Mouse (Mus musculus): ENCODE results near the gene Gm13090. TPM values are rescaled to one million over a fixed set of nuclear protein-coding genes. Genes with fewer than 3 reads are reported as not detected.

Gene Gm13090
- total and polyA plus RNA-seq, 3 experiments = not detected

DNA sequence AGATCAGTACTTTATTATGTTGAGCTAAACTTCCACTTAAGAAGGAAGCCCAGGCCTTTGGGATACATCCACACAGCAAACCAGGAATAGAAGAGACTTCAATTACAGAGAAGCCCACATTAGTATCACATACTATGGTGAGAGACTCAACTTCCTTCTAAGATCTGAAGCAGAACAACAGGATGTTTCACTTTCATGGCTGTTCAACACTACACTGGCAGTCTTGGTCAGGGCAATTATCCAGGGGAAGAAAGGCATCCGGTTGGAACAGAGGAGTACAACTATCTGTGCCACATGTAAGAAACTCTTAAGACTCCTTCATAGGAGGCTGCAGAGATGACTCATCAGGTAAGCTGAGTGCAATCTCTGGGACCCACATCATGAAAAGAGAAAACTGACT is 38.2 kb upstream of the Gm13090 start:
- H3K4me1 ChIP-seq (ENCODE audit: insufficient read depth, low read depth, low read length) = peaks cover 4% of the 10 kb centered on the region; the same call in 1 of the 2 replicates
- no peak overlapping the region for H3K4me3 ChIP-seq (ENCODE audit: low read depth, low read length)
- H3K36me3 ChIP-seq (replicated peaks) = peaks cover 83% of the 10 kb centered on the region
- H3K9me3 ChIP-seq (replicated peaks) = no peaks in the 10 kb centered on the region
- H3K27me3 ChIP-seq (ENCODE audit: insufficient read depth, low read length) = no peaks in the 10 kb centered on the region
- TF ChIP-seq TAL1 (conservative IDR thresholded peaks at IDR 0.05; ENCODE audit: low read depth, low read length) (no peak), GATA1 (IDR thresholded peaks at IDR 0.05; ENCODE audit: borderline replicate concordance, low read length) (no peak), CTCF (IDR thresholded peaks at IDR 0.05; ENCODE audit: low read depth, low read length) (no peak), POLR2AphosphoS5 (IDR thresholded peaks at IDR 0.05; ENCODE audit: insufficient replicate concordance, low read depth, low read length) (no peak), GATA2 (IDR thresholded peaks at IDR 0.05; ENCODE audit: borderline replicate concordance, low read depth, low read length) (no peak)
- DNase-seq (ENCODE audit: low spot score) = no peak
- ATAC-seq (ENCODE audit: extremely low read depth, insufficient number of reproducible peaks, low FRiP score, poor library complexity, severe bottlenecking) = no peak

DNA sequence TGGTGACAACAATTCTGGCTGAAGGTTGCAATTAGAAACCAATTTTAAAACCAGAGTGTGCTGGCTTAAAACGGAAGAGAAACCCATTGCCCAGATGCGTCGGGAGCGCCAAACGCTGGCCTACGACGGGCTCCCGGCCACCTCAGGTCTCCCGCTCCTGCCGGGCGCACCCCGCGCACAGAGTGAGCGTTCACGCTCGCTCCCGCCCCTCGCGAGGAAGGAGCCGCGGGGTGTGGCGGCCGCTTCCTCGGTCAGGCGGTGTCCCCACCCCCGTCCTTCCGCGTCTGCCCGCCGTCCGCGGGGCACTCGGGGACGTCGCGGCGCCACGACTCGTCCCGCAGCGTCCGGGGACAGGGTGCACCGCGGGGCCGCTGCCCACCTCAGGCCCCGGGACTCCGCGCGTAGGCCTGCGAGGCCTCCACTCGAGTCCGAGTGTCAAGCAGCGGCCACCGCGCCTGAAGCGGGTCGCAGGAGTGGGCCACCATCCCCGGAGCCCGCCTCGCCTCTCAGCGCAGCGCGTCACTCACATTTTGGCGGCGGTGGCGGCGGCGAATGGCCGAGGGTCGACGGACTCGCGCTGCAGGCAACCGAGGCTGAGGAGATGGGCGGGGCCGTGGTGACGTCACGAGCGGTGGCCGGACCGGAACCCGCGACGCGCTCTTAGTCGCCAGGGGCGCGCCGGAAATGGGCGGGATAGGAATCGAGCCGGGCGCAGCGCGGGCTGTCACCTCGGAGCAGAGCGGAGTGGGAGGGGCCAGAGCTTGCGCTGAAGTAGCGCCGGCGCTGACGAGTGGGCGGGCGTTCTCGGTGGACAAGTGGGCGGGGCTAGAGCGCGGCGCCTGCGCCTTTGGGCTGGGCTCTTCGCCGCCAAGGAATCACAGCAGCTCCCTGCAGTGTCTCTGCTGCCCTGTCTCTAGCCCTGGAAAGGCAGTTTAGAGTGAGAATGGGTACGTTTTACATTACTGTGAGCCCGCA is 31.7 kb upstream of the Gm13090 start, which contains the start of gene Vamp3:
TSS of gene Vamp3 (minus strand) at position 617 of the 975 bp plus-strand sequence.
- ATAC-seq (ENCODE audit: extremely low read depth, insufficient number of reproducible peaks, low FRiP score, poor library complexity, severe bottlenecking) (peak; percentile 97), DNase-seq (ENCODE audit: low spot score) (peak; percentile 91)
- peaks cover 2% of the 10 kb centered on the region; the same call in 1 of the 2 replicates for H3K27me3 ChIP-seq (ENCODE audit: insufficient read depth, low read length)
- H3K4me1 ChIP-seq (ENCODE audit: insufficient read depth, low read depth, low read length) = peaks cover 13% of the 10 kb centered on the region
- peaks cover 22% of the 10 kb centered on the region for H3K9me3 ChIP-seq (replicated peaks)
- TF ChIP-seq POLR2AphosphoS5 (IDR thresholded peaks at IDR 0.05; ENCODE audit: insufficient replicate concordance, low read depth, low read length) (no peak), GATA2 (IDR thresholded peaks at IDR 0.05; ENCODE audit: borderline replicate concordance, low read depth, low read length) (no peak), CTCF (IDR thresholded peaks at IDR 0.05; ENCODE audit: low read depth, low read length) (no peak), TAL1 (conservative IDR thresholded peaks at IDR 0.05; ENCODE audit: low read depth, low read length) (no peak), GATA1 (IDR thresholded peaks at IDR 0.05; ENCODE audit: borderline replicate concordance, low read length) (no peak)
- H3K36me3 ChIP-seq (replicated peaks) = peaks cover 29% of the 10 kb centered on the region
- peak within 1 kb of the TSS; percentile 98 for H3K4me3 ChIP-seq (ENCODE audit: low read depth, low read length)

DNA sequence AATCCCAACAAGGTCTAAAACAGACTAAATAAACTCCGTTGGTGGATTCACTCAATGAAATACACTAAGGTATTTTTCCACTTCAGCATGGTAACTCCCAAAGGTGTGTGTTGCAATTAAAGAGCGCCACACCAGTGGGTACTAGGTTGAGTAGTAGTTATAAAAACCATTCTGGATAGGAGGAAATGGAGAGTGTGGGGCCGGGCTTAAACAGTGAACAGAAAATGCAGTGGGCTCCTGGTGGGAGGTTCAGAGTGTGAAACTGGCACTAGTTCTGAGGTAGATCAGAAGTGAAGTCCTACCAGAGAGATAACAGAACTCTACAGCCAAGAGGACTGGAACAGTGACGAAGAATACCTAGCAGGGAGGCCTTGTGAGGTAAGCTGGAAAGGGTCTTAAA is 30.7 kb upstream of the Gm13090 start:
- peaks cover 21% of the 10 kb centered on the region for H3K36me3 ChIP-seq (replicated peaks)
- ATAC-seq (ENCODE audit: extremely low read depth, insufficient number of reproducible peaks, low FRiP score, poor library complexity, severe bottlenecking) (no peak), DNase-seq (ENCODE audit: low spot score) (no peak)
- TF ChIP-seq GATA1 (IDR thresholded peaks at IDR 0.05; ENCODE audit: borderline replicate concordance, low read length) (no peak), POLR2AphosphoS5 (IDR thresholded peaks at IDR 0.05; ENCODE audit: insufficient replicate concordance, low read depth, low read length) (no peak), TAL1 (conservative IDR thresholded peaks at IDR 0.05; ENCODE audit: low read depth, low read length) (no peak), GATA2 (IDR thresholded peaks at IDR 0.05; ENCODE audit: borderline replicate concordance, low read depth, low read length) (no peak), CTCF (IDR thresholded peaks at IDR 0.05; ENCODE audit: low read depth, low read length) (no peak)
- H3K4me3 ChIP-seq (ENCODE audit: low read depth, low read length) = no peak overlapping the region
- H3K9me3 ChIP-seq (replicated peaks) = peaks cover 22% of the 10 kb centered on the region
- peaks cover 2% of the 10 kb centered on the region; the same call in 1 of the 2 replicates for H3K27me3 ChIP-seq (ENCODE audit: insufficient read depth, low read length)
- peaks cover 13% of the 10 kb centered on the region for H3K4me1 ChIP-seq (ENCODE audit: insufficient read depth, low read depth, low read length)

DNA sequence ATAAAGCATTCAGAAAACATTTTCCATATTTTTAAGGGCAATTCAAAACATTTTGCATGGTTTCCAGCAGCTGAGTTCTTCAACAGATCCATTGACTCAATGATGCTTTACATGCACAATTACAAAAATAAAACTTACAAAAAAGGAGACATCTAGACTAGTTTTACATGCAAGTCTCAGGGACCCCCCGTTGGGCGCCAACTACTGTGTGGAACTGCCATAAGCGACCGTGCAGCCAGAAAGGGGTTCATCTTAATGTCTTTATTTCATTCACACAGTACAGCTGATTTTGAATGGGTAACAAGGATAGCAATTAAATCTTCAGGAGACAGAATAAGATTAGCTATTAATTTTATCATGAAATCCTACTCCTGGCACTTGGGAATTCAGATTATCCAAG is 29.8 kb upstream of the Gm13090 start:
- Histone ChIP-seq H3K4me3 (ENCODE audit: low read depth, low read length) (no peak overlapping the region), H3K36me3 (replicated peaks) (peaks cover 15% of the 10 kb centered on the region), H3K9me3 (replicated peaks) (peaks cover 22% of the 10 kb centered on the region), H3K4me1 (ENCODE audit: insufficient read depth, low read depth, low read length) (peaks cover 12% of the 10 kb centered on the region), H3K27me3 (ENCODE audit: insufficient read depth, low read length) (peaks cover 2% of the 10 kb centered on the region; the same call in 1 of the 2 replicates)
- no peak for ATAC-seq (ENCODE audit: extremely low read depth, insufficient number of reproducible peaks, low FRiP score, poor library complexity, severe bottlenecking)
- no peak for DNase-seq (ENCODE audit: low spot score)
- TF ChIP-seq TAL1 (conservative IDR thresholded peaks at IDR 0.05; ENCODE audit: low read depth, low read length) (no peak), CTCF (IDR thresholded peaks at IDR 0.05; ENCODE audit: low read depth, low read length) (no peak), GATA2 (IDR thresholded peaks at IDR 0.05; ENCODE audit: borderline replicate concordance, low read depth, low read length) (no peak), POLR2AphosphoS5 (IDR thresholded peaks at IDR 0.05; ENCODE audit: insufficient replicate concordance, low read depth, low read length) (no peak), GATA1 (IDR thresholded peaks at IDR 0.05; ENCODE audit: borderline replicate concordance, low read length) (no peak)

DNA sequence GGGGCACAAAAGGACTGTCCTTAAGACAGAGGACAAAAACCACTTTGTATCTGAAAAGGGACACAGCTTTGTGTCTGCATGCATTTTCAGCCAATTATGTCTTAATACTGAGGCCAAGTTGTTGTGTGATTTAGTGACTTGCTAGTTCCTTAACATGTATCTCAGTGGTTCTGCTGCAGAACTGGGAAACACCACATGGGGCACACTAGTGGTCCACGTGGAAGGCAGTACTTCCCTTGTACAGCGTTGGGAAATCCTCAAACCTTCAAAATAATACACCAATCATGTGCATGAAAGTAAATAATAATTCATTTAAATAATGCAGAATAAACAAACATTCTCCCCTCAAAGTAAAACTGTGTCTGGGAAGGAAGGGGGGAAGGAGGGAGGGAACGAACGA is 20.6 kb upstream of the Gm13090 start:
- TF ChIP-seq GATA1 (IDR thresholded peaks at IDR 0.05; ENCODE audit: borderline replicate concordance, low read length) (no peak), CTCF (IDR thresholded peaks at IDR 0.05; ENCODE audit: low read depth, low read length) (no peak), POLR2AphosphoS5 (IDR thresholded peaks at IDR 0.05; ENCODE audit: insufficient replicate concordance, low read depth, low read length) (no peak), GATA2 (IDR thresholded peaks at IDR 0.05; ENCODE audit: borderline replicate concordance, low read depth, low read length) (no peak), TAL1 (conservative IDR thresholded peaks at IDR 0.05; ENCODE audit: low read depth, low read length) (no peak)
- Histone ChIP-seq H3K9me3 (replicated peaks) (no peaks in the 10 kb centered on the region), H3K4me1 (ENCODE audit: insufficient read depth, low read depth, low read length) (no peaks in the 10 kb centered on the region), H3K36me3 (replicated peaks) (no peaks in the 10 kb centered on the region), H3K27me3 (ENCODE audit: insufficient read depth, low read length) (no peaks in the 10 kb centered on the region), H3K4me3 (ENCODE audit: low read depth, low read length) (no peak overlapping the region)
- ATAC-seq (ENCODE audit: extremely low read depth, insufficient number of reproducible peaks, low FRiP score, poor library complexity, severe bottlenecking) (no peak), DNase-seq (ENCODE audit: low spot score) (no peak)

DNA sequence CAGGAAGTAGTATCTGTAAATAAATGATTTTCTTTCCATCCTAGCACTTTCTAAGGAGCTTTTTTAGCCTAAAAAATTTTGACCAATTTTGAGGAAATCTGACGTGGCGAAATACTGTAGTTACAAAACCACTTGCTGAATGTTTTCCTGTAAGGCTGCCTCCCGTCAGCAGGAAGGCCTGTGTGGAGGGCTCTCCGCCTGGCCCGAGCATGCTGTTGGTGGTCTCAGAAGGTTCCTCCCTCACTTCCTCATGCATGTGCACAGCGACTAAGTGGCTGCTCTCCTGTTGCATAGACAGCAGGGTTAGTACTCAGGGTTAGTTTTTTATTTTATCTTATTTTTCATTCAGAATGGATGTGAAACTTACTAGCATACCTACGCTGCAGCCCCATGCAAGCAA is 18.4 kb upstream of the Gm13090 start:
- TF ChIP-seq CTCF (IDR thresholded peaks at IDR 0.05; ENCODE audit: low read depth, low read length) = no peak
- no peak for TF ChIP-seq TAL1 (conservative IDR thresholded peaks at IDR 0.05; ENCODE audit: low read depth, low read length)
- ATAC-seq (ENCODE audit: extremely low read depth, insufficient number of reproducible peaks, low FRiP score, poor library complexity, severe bottlenecking) = no peak
- no peaks in the 10 kb centered on the region for H3K36me3 ChIP-seq (replicated peaks)
- H3K4me1 ChIP-seq (ENCODE audit: insufficient read depth, low read depth, low read length) = no peaks in the 10 kb centered on the region
- H3K9me3 ChIP-seq (replicated peaks) = no peaks in the 10 kb centered on the region
- H3K4me3 ChIP-seq (ENCODE audit: low read depth, low read length) = no peak overlapping the region
- DNase-seq (ENCODE audit: low spot score) = no peak
- H3K27me3 ChIP-seq (ENCODE audit: insufficient read depth, low read length) = peaks cover 2% of the 10 kb centered on the region; the same call in 1 of the 2 replicates

All from G1E (cell line).